Mouse (Mus musculus) heart, embryonic 10.5 days (tissue): Measurements from ENCODE around the gene Clip4. TPM values are rescaled to one million over a fixed set of nuclear protein-coding genes. Genes with fewer than 3 reads are reported as not detected.

Experiments
- polyA plus RNA-seq: library from polyadenylated mRNA; unstranded; fragments of >200 nt; fragmentation: Nextera tagmentation; extraction: Ambion mirVana; gene quantifications from 2 replicates; pipeline ENCODE4 v1.2.1, GENCODE M21; 2016

Clip4 gene
- polyA plus RNA-seq, 1 experiment from 2014 or later = 13.9 TPM

Other genes starting within 250 kb of the Clip4 start
- gene Ndc80, start 241.6 kb upstream of the Clip4 start, polyA plus RNA-seq = 46.3 and 49.0 TPM in 2 replicates
- gene Spdya, start 216.4 kb upstream of the Clip4 start, polyA plus RNA-seq = 0.48 and 0.57 TPM in 2 replicates
- gene Wdr43, start 152.6 kb upstream of the Clip4 start, polyA plus RNA-seq = 75.5 and 91.9 TPM in 2 replicates
- 1.9 and 3.6 TPM in 2 replicates for gene Togaram2, start 95.2 kb upstream of the Clip4 start, polyA plus RNA-seq
- gene Pcare, start 15.6 kb upstream of the Clip4 start, polyA plus RNA-seq = 0.03 TPM in 1 of 2 replicates, not detected in the other